Mouse (Mus musculus) midbrain, embryonic 11.5 days (tissue): ENCODE data around the gene Sh3d19. TPM values are rescaled to one million over a fixed set of nuclear protein-coding genes. Genes with fewer than 3 reads are reported as not detected.

Experiments used
- ATAC-seq: fragments of 200-750 bp; cut with Nextera tagmentation; 2 replicates; pipeline ENCODE4 v1.8.0; 2017; ENCODE audit warnings: moderate TSS enrichment, moderate library complexity; ENCODE audit not compliant: low FRiP score
- DNase-seq: peaks from one replicate; pipeline ENCODE4 v3.0.0; 2015; ENCODE audit warnings: low spot score; ENCODE audit errors: missing footprints
- H3K27ac ChIP-seq: fragments of 300-500 bp; sonication (generic); 2 replicates; pipeline ENCODE4 v1.5.1; 2014; ENCODE audit warnings: low read depth, low read length
- H3K27me3 ChIP-seq: fragments of 300-500 bp; sonication (generic); 2 replicates; pipeline ENCODE4 v1.6.1; 2014; ENCODE audit warnings: mild to moderate bottlenecking, low read length, moderate library complexity, mixed read lengths; ENCODE audit not compliant: control insufficient read depth, insufficient read depth
- H3K36me3 ChIP-seq: fragments of 300-500 bp; sonication (generic); 2 replicates; pipeline ENCODE4 v1.6.1; 2014; ENCODE audit warnings: mild to moderate bottlenecking, low read length, moderate library complexity, mixed read lengths; ENCODE audit not compliant: control insufficient read depth, insufficient read depth
- H3K4me1 ChIP-seq: fragments of 300-500 bp; sonication (generic); 2 replicates; pipeline ENCODE4 v1.6.1; 2014; ENCODE audit warnings: low read length; ENCODE audit not compliant: control insufficient read depth, insufficient read depth
- H3K4me2 ChIP-seq: fragments of 300-500 bp; sonication (generic); 2 replicates; pipeline ENCODE4 v1.6.1; 2014; ENCODE audit warnings: mild to moderate bottlenecking, moderate library complexity
- H3K4me3 ChIP-seq: fragments of 300-500 bp; sonication (generic); 2 replicates; pipeline ENCODE4 v1.5.1; 2014; ENCODE audit warnings: low read depth, low read length
- H3K9ac ChIP-seq: fragments of 300-500 bp; sonication (generic); 2 replicates; pipeline ENCODE4 v1.6.1; 2014; ENCODE audit warnings: low read length
- H3K9me3 ChIP-seq: fragments of 300-500 bp; sonication (generic); 2 replicates; pipeline ENCODE4 v1.6.1; 2016; ENCODE audit warnings: low read length; ENCODE audit not compliant: control insufficient read depth
- WGBS: fragments of 180-500 bp; shearing (Covaris S2); extraction: QIAGEN DNeasy Blood & Tissue Kit; methylation state at CpG from one replicate; pipeline ENCODE4 v1.1.7; 2014; 5-methylcytosine and 5-hydroxymethylcytosine counted together
- polyA plus RNA-seq: library from polyadenylated mRNA; unstranded; fragments of >200 nt; fragmentation: Nextera tagmentation; extraction: Ambion mirVana; gene quantifications from 2 replicates; pipeline ENCODE4 v1.2.1, GENCODE M21; 2014

Gene Sh3d19
- polyA plus RNA-seq, 1 experiment from 2014 or later, result 6.8 TPM

DNA sequence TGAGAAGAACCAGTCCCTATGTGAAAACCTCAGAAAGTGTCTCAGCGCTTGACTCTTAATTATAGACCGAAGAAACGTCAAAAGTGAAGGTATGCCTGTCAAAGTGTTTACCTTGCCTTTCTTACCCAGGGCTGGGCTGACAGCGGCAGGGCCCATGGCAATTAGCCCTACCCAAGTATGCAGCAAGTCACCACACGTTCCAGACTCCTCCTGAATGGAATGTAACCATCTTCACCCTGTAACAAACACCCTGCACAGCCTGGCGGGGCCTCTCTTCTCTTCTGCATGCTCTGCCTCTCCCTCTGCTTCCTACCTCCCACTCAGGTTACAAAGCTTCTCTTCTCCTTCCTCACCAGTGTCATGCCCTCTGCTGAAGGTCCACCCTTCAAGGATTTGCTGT lies 39.0 kb upstream of the Sh3d19 start:
- Histone ChIP-seq H3K4me1 (no peaks in the 10 kb centered on the region), H3K9me3 (no peaks in the 10 kb centered on the region), H3K9ac (no peak overlapping the region), H3K4me2 (no peak overlapping the region), H3K36me3 (no peaks in the 10 kb centered on the region), H3K4me3 (no peak overlapping the region), H3K27me3 (no peaks in the 10 kb centered on the region), H3K27ac (no peak overlapping the region)
- 87% methylated on average over 6 of the region's 6 CpGs for WGBS
- ATAC-seq (no peak), DNase-seq (peak; percentile 44)

DNA sequence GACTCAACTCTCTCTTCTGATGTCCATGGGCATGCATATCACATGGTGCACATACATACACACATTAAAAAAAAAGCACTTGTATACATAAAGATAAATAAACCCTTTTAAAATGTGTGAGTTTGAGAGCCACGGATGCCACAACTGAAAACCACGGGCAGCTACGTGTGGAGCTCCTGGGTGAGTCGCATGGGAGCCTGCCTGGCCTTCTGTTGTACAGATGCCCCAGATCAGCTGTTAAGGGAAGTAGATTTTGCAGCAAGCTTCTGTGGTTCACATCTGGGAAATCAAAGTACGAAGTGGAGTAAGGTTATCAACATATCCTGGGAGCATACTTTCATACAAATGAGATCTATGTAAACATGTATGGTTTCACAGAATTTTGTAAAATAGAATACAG lies 37.3 kb upstream of the Sh3d19 start:
- 92% methylated on average over 5 of the region's 5 CpGs for WGBS
- ATAC-seq, result no peak
- Histone ChIP-seq H3K4me3 (no peak overlapping the region), H3K4me1 (no peaks in the 10 kb centered on the region), H3K4me2 (no peak overlapping the region), H3K9me3 (no peaks in the 10 kb centered on the region), H3K27ac (no peak overlapping the region), H3K27me3 (no peaks in the 10 kb centered on the region), H3K9ac (no peak overlapping the region), H3K36me3 (no peaks in the 10 kb centered on the region)
- DNase-seq, result peak; percentile 64

DNA sequence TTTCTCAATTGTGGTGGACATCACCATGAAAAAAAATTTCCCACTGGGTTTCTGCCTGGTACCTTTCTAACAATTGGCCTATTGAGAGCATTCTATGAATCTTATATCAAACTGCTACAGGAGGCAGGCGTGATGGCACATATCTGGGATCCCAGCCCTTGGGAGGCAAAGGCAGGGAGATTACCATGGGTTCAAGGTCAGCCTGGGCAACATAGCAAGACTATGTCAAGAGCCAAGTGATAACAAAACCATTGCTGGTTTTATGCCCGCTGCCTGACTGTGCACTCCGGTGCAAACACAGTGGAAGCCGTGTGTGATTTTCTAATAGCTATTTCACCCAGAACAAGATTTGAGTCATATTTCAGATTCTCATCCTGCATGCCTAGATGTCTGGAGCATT lies 20.0 kb upstream of the Sh3d19 start:
- Histone ChIP-seq H3K4me1 (no peaks in the 10 kb centered on the region; the same call in 1 of the 2 replicates), H3K27me3 (no peaks in the 10 kb centered on the region), H3K9me3 (no peaks in the 10 kb centered on the region), H3K4me2 (no peak overlapping the region), H3K9ac (no peak overlapping the region), H3K36me3 (no peaks in the 10 kb centered on the region), H3K4me3 (no peak overlapping the region), H3K27ac (no peak overlapping the region)
- no peak for DNase-seq
- 94% methylated on average over 4 of the region's 4 CpGs for WGBS
- no peak for ATAC-seq

DNA sequence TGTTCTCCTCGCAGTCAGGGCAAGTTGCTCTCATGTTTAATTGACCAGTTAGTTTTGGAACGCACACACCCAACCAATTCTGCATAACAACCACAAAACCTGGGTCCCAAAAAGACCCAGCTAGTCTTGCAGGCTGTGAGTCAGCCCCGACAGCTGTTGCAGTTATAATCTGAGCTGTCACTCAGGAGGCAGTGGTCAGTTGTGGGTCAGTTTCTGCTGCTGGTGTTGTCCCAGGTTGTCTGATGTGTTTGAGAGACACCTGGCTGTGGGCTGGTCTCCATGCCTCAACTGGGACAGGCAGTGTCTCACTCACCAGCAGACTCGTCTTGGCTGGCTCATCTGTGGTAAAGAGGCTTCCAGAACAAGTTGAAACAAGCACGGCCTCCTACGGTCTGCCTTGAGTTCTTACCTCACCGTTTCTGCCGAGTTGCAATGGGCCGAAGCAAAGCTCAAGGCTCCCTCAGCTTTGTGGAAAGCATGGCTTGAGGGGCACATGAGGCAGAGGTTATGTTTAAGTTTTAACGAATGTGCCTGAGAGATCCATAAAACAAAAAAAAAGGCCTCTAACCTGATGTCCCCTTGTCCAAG lies 18.1 kb upstream of the Sh3d19 start:
- no peak for ATAC-seq
- Histone ChIP-seq H3K4me2 (no peak overlapping the region), H3K27me3 (no peaks in the 10 kb centered on the region), H3K4me3 (no peak overlapping the region), H3K27ac (no peak overlapping the region), H3K9ac (no peak overlapping the region), H3K36me3 (no peaks in the 10 kb centered on the region), H3K4me1 (no peaks in the 10 kb centered on the region), H3K9me3 (no peaks in the 10 kb centered on the region)
- 92% methylated on average over 10 of the region's 10 CpGs for WGBS
- DNase-seq, result no peak

DNA sequence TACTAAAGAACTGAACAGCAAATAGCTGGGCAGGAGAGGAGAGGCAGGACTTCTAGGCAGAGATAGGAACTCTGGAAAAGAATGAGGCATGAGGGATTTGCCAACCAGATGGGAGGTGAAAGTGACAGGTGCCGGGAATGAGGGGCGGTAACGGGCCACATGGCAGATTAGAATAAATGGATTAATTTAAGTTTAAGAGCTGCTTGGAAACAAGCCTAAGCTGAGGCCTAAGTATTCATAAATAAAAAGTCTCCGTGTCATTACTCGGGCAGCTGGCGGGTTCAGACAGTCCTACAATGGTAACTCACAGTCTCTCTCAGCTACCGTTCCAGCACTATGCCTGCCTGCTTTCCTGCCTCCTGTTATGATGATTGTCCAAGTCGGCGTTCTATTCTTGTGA lies 15.6 kb upstream of the Sh3d19 start:
- no peak overlapping the region for H3K4me3 ChIP-seq
- ATAC-seq (no peak), DNase-seq (no peak)
- H3K9ac ChIP-seq, result no peak overlapping the region
- H3K9me3 ChIP-seq, result no peaks in the 10 kb centered on the region
- H3K27me3 ChIP-seq, result no peaks in the 10 kb centered on the region
- WGBS, result 89% methylated on average over 9 of the region's 9 CpGs
- no peaks in the 10 kb centered on the region for H3K4me1 ChIP-seq
- H3K27ac ChIP-seq, result no peak overlapping the region
- no peak overlapping the region for H3K4me2 ChIP-seq
- H3K36me3 ChIP-seq, result no peaks in the 10 kb centered on the region

DNA sequence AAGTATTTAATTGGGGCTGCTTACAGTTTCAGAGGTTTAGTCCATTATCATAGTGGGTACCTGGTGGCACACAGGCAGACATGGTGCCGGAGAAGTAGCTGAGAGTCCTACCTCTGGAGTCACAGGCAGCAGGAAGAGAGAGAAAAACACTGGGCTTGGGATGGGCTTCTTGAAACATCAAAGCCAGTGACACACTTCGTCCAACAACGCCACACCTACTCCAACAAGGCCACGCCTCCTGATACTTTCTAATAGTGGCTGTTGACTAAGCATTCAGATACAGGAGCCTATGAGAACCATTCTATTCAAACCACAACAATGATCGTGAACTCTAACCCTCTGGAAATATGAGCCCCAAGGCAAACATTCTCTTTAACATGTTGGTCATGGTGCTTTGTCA lies 15.2 kb upstream of the Sh3d19 start:
- WGBS, result 93% methylated on average over 5 of the region's 5 CpGs
- ATAC-seq, result no peak

DNA sequence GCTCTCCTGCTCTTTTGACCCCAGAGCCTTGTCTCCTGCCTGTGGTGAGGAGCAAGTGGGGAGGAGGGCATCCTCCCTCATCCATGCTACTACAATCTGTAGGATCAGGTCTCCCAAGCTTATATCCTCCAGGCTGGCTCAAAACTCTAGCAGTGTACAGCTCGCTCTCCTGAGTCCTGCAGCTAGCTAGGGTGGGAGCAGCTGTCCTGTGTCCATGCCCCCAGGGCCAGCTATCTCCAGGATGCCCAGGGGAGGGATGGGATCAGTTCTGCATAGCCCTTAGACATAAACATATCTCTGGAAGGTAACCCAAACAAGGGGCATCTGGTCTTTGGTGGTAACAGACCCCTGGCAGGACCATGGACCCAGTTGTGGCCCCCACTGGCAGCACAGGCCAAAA lies 11.2 kb upstream of the Sh3d19 start:
- Histone ChIP-seq H3K4me1 (no peaks in the 10 kb centered on the region), H3K27ac (no peak overlapping the region), H3K27me3 (no peaks in the 10 kb centered on the region), H3K36me3 (no peaks in the 10 kb centered on the region), H3K9ac (no peak overlapping the region), H3K4me3 (no peak overlapping the region), H3K9me3 (no peaks in the 10 kb centered on the region), H3K4me2 (no peak overlapping the region)
- ATAC-seq (no peak), DNase-seq (no peak)
- 77% methylated on average over 1 of the region's 1 CpGs for WGBS

More for the DNA sequence above, 15.2 kb upstream of the Sh3d19 start:
- no peak for DNase-seq
- Histone ChIP-seq H3K4me3 (no peak overlapping the region), H3K27ac (no peak overlapping the region), H3K4me1 (no peaks in the 10 kb centered on the region), H3K4me2 (no peak overlapping the region), H3K36me3 (no peaks in the 10 kb centered on the region), H3K27me3 (no peaks in the 10 kb centered on the region), H3K9ac (no peak overlapping the region), H3K9me3 (no peaks in the 10 kb centered on the region)

DNA sequence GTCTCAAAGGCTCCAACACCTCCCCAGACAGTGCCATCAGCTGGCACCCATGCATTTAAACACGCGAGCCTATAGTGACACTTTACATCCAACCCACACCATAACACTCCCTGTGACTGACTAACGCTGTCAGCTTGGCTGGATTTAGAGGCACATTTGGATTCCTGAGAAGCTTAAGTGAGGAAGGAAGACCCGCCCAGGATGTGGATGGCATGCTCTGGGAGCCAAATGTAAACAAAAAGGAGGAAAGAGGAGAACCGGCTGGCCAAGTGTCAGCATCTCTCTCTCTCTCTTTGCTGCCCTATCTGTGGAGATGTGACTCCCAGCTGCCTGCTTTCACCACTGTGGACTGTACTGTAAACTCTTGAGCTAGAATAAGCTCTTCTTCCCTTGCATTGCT lies 9.8 kb upstream of the Sh3d19 start:
- 38% methylated on average over 5 of the region's 5 CpGs for WGBS
- H3K4me3 ChIP-seq, result no peak overlapping the region
- H3K4me2 ChIP-seq, result no peak overlapping the region
- no peak overlapping the region for H3K9ac ChIP-seq
- no peaks in the 10 kb centered on the region for H3K4me1 ChIP-seq
- no peak overlapping the region for H3K27ac ChIP-seq
- ATAC-seq, result no peak
- H3K9me3 ChIP-seq, result no peaks in the 10 kb centered on the region
- no peak for DNase-seq
- H3K27me3 ChIP-seq, result no peaks in the 10 kb centered on the region
- H3K36me3 ChIP-seq, result no peaks in the 10 kb centered on the region

GRCm38 (mm10) chr3:85965479-85965878 lies 5.4 kb upstream of the Sh3d19 start:
- Histone ChIP-seq H3K9me3 (no peaks in the 10 kb centered on the region), H3K4me3 (no peak overlapping the region), H3K9ac (no peak overlapping the region), H3K36me3 (no peaks in the 10 kb centered on the region), H3K27me3 (no peaks in the 10 kb centered on the region), H3K27ac (no peak overlapping the region), H3K4me2 (no peak overlapping the region), H3K4me1 (no peaks in the 10 kb centered on the region)
- DNase-seq, result no peak
- WGBS, result 89% methylated on average over 4 of the region's 4 CpGs
- no peak for ATAC-seq
